Mouse (Mus musculus) liver, adult 2 months (tissue): Measurements from ENCODE around the gene Bicdl1. TPM values are rescaled to one million over a fixed set of nuclear protein-coding genes. Genes with fewer than 3 reads are reported as not detected.

Source experiments
- DNase-seq: peaks from one replicate; pipeline ENCODE4 v3.0.0-alpha.2; 2011; ENCODE audit warnings: low read depth, low spot score; ENCODE audit errors: extremely low read depth
- H3K27ac ChIP-seq: fragments of 200-500 bp; replicated peaks from 2 replicates; pipeline ENCODE4 v1.5.1; 2012; ENCODE audit warnings: low read depth, mild to moderate bottlenecking, control low read depth, inconsistent platforms, low read length; ENCODE audit not compliant: insufficient read depth
- H3K27me3 ChIP-seq: fragments of 200-500 bp; 2 replicates; pipeline ENCODE4 v1.6.1; 2012; ENCODE audit warnings: mild to moderate bottlenecking, moderate library complexity, low read length, inconsistent platforms; ENCODE audit not compliant: control insufficient read depth, insufficient read depth
- H3K36me3 ChIP-seq: fragments of 200-500 bp; 2 replicates; pipeline ENCODE4 v1.6.1; 2012; ENCODE audit warnings: low read length, inconsistent platforms; ENCODE audit not compliant: control insufficient read depth, insufficient read depth
- H3K4me1 ChIP-seq: fragments of 200-500 bp; 2 replicates; pipeline ENCODE4 v1.6.1; 2011; ENCODE audit warnings: low read length; ENCODE audit not compliant: control insufficient read depth, insufficient read depth
- H3K4me3 ChIP-seq: fragments of 200-500 bp; 2 replicates; pipeline ENCODE4 v1.5.1; 2011; ENCODE audit warnings: low read depth, mild to moderate bottlenecking, control low read depth, low read length, moderate library complexity; ENCODE audit not compliant: insufficient read depth
- H3K79me2 ChIP-seq: fragments of 200-500 bp; 2 replicates; pipeline ENCODE4 v1.6.1; 2012; ENCODE audit warnings: inconsistent platforms, mild to moderate bottlenecking, low read length, moderate library complexity; ENCODE audit not compliant: control insufficient read depth, insufficient read depth
- H3K9ac ChIP-seq: fragments of 200-500 bp; 2 replicates; pipeline ENCODE4 v1.6.1; 2012; ENCODE audit warnings: low read depth, mild to moderate bottlenecking, control low read depth, inconsistent platforms, low read length
- CTCF ChIP-seq: fragments of 200-500 bp; IDR thresholded peaks from 2 replicates; pipeline ENCODE4 v1.5.1; 2011; ENCODE audit warnings: low read depth, low read length, control low read depth
- POLR2A ChIP-seq: fragments of 200-500 bp; IDR thresholded peaks from 2 replicates; pipeline ENCODE4 v1.6.1; 2011; ENCODE audit warnings: low read length, control low read depth; ENCODE audit not compliant: insufficient read depth; ENCODE audit errors: extremely low read depth
- WGBS: fragments of 180-500 bp; shearing (Covaris S2); methylation state at CpG from one replicate; pipeline ENCODE4 v1.1.7; 2018; 5-methylcytosine and 5-hydroxymethylcytosine counted together
- polyA plus RNA-seq: library from polyadenylated mRNA; depleted of rRNA; stranded (reverse); fragments of >200 nt; gene quantifications from 2 replicates; pipeline ENCODE4 v1.2.3, GENCODE M21; 2012
- total RNA-seq: library from RNA; depleted of rRNA; stranded (reverse); fragments of >200 nt; gene quantifications from 2 replicates; pipeline ENCODE4 v1.2.3, GENCODE M21; 2014

The Bicdl1 gene
- total and polyA plus RNA-seq, 2 experiments: 1.1 to 3.1 TPM

GRCm38 (mm10) chr5:115630291-115630690, 101.1 kb downstream of the Bicdl1 start:
- WGBS: 82% methylated on average over 5 of the region's 5 CpGs
- Histone ChIP-seq H3K4me3 (no peak overlapping the region), H3K4me1 (peaks cover 26% of the 10 kb centered on the region), H3K9ac (no peak overlapping the region), H3K27ac (no peak overlapping the region), H3K27me3 (no peaks in the 10 kb centered on the region), H3K79me2 (peaks cover 19% of the 10 kb centered on the region), H3K36me3 (no peaks in the 10 kb centered on the region)
- DNase-seq: no peak
- no peak for TF ChIP-seq POLR2A
- TF ChIP-seq CTCF: no peak

GRCm38 (mm10) chr5:115629672-115630071, 101.7 kb downstream of the Bicdl1 start:
- Histone ChIP-seq H3K4me3 (no peak overlapping the region), H3K4me1 (peaks cover 23% of the 10 kb centered on the region), H3K36me3 (no peaks in the 10 kb centered on the region), H3K9ac (no peak overlapping the region), H3K79me2 (peaks cover 14% of the 10 kb centered on the region), H3K27ac (no peak overlapping the region), H3K27me3 (no peaks in the 10 kb centered on the region)
- 92% methylated on average over 4 of the region's 4 CpGs for WGBS
- TF ChIP-seq POLR2A: no peak
- no peak for TF ChIP-seq CTCF
- no peak for DNase-seq

DNA sequence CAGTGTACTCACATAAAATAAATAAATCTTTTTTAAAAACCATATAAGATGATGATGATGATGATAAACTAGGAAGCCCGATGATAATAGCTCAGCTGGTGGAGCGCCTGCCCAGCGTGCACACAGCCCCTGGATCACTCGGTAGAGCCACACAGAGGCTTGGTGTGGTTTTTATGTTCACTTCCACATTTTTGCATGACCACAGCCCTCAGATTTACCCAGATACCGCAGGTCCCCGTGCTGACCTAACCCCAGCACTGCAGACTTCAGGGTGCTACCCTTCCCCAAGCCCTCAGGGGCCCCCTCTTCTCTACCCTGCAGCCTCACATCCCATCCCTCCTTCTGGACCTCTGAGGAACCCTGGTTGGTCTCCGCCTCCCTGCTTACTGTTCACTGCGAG, 103.3 kb downstream of the Bicdl1 start:
- no peak overlapping the region for H3K27ac ChIP-seq
- no peak overlapping the region for H3K4me3 ChIP-seq
- H3K36me3 ChIP-seq: no peaks in the 10 kb centered on the region
- DNase-seq: no peak
- peaks cover 6% of the 10 kb centered on the region; the same call in 1 of the 2 replicates for H3K79me2 ChIP-seq
- WGBS: 81% methylated on average over 8 of the region's 8 CpGs
- TF ChIP-seq POLR2A: no peak
- no peak for TF ChIP-seq CTCF
- no peaks in the 10 kb centered on the region for H3K27me3 ChIP-seq
- no peak overlapping the region for H3K9ac ChIP-seq
- peaks cover 11% of the 10 kb centered on the region for H3K4me1 ChIP-seq

DNA sequence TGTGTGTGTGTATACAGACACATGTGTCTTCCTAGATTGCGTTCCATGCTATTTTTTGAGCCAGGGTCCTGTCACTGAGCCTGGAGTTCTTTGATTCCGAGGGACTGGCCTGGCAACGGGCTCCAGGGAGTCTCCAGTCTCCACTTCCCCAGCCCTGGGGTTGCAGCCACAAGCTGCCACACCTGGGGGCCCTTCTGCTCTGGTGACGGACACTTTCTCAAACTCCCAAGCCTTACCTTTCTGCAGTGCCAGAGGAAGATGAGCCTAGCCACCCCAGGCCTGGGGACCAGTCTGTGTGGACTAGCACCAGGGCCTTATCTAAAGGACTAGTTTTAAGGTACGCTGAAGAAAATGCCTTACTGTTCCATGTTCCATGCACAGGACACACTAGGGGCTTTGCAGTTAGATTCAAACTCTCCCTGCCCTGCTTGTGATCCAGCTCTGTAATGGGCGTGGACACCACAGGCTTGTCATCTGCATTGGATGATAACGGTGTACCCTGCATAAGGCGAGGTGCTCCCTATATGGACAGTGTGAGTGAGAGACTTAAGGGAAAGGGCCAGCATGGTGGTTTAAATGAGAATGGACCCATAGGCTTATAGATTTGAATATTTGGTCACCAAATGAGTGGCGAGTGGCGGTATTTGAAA, 105.1 kb downstream of the Bicdl1 start:
- H3K27ac ChIP-seq: no peak overlapping the region
- DNase-seq: no peak
- H3K27me3 ChIP-seq: no peaks in the 10 kb centered on the region
- H3K4me1 ChIP-seq: peaks cover 5% of the 10 kb centered on the region; the same call in 1 of the 2 replicates
- H3K4me3 ChIP-seq: no peak overlapping the region
- TF ChIP-seq POLR2A: no peak
- TF ChIP-seq CTCF: no peak
- WGBS: 93% methylated on average over 10 of the region's 10 CpGs
- H3K9ac ChIP-seq: no peak overlapping the region
- H3K36me3 ChIP-seq: no peaks in the 10 kb centered on the region
- H3K79me2 ChIP-seq: no peaks in the 10 kb centered on the region

GRCm38 (mm10) chr5:115623694-115624440, 107.6 kb downstream of the Bicdl1 start:
- DNase-seq: no peak
- no peaks in the 10 kb centered on the region for H3K79me2 ChIP-seq
- 84% methylated on average over 9 of the region's 9 CpGs for WGBS
- H3K4me3 ChIP-seq: no peak overlapping the region
- H3K27me3 ChIP-seq: no peaks in the 10 kb centered on the region
- H3K9ac ChIP-seq: no peak overlapping the region
- no peak overlapping the region for H3K27ac ChIP-seq
- H3K36me3 ChIP-seq: peaks cover 3% of the 10 kb centered on the region; the same call in 1 of the 2 replicates
- TF ChIP-seq CTCF: no peak
- no peak for TF ChIP-seq POLR2A
- no peaks in the 10 kb centered on the region for H3K4me1 ChIP-seq

GRCm38 (mm10) chr5:115622686-115623085, 108.7 kb downstream of the Bicdl1 start:
- WGBS: 87% methylated on average over 7 of the region's 7 CpGs
- H3K36me3 ChIP-seq: peaks cover 3% of the 10 kb centered on the region; the same call in 1 of the 2 replicates
- no peak for TF ChIP-seq POLR2A
- no peak overlapping the region for H3K27ac ChIP-seq
- H3K4me3 ChIP-seq: no peak overlapping the region
- no peak overlapping the region for H3K9ac ChIP-seq
- H3K4me1 ChIP-seq: no peaks in the 10 kb centered on the region
- no peak for DNase-seq
- no peaks in the 10 kb centered on the region for H3K27me3 ChIP-seq
- H3K79me2 ChIP-seq: no peaks in the 10 kb centered on the region
